Mouse (Mus musculus): Measurements from ENCODE around the gene Trpm1.

DNA sequence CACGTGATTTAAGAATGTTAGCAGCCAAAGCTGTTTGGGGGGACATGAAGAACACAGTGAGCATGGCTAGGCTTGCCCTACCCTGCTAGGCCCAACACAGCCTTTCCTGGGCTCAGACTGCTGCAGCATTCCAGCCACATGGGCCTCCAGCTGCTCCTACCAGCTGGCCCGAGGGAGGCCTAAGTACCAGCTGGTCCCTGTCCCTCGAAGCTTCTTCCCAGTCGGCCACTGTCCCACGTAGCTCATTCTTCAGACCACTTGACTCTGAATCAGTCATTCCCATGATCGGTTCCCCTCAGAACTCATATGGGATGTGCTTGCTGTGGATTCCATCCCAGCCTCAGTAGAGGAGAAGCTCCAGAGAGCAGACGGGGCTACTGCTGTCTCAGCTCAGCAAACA, 8.4 kb downstream of the Trpm1 start:
- TF ChIP-seq CTCF (IDR thresholded peaks at IDR 0.05; ENCODE audit: control insufficient read depth, insufficient read depth, low read length) (no peak), POLR2A (IDR thresholded peaks at IDR 0.05; ENCODE audit: borderline replicate concordance, control insufficient read depth, low read depth, low read length) (no peak)

Data from bone marrow, adult 2 months (tissue).